ENCODE assay signal across 8 mouse cellular contexts in genomic region chr2:6100755-6101154, GRCm38 (mm10). TPM values are rescaled to one million over a fixed set of nuclear protein-coding genes. Genes with fewer than 3 reads are reported as not detected.
DNase-seq lines count a peak whose midpoint lies in the region; ATAC-seq and TF ChIP-seq lines count a peak whose summit lies in the region.

No protein-coding gene starts in this region.

- no peaks in the 10 kb centered on the region for H3K36me3 ChIP-seq in liver, embryonic 11.5 days (ENCODE audit: control insufficient read depth, insufficient read depth, low read length)
- H3K36me3 ChIP-seq in intestine, embryonic 15.5 days = peaks cover 4% of the 10 kb centered on the region; the same call in 1 of the 2 replicates
- H3K36me3 ChIP-seq in neural tube, embryonic 12.5 days = no peaks in the 10 kb centered on the region

- 28% methylated on average over 20 of the region's 20 CpGs for WGBS in liver, embryonic 11.5 days
- WGBS in intestine, embryonic 15.5 days = 44% methylated on average over 20 of the region's 20 CpGs
- WGBS in neural tube, embryonic 12.5 days = 45% methylated on average over 20 of the region's 20 CpGs

- no peak for DNase-seq in liver, embryonic 11.5 days (ENCODE audit: low spot score)
- DNase-seq in liver = no peak
- DNase-seq in thymus, postnatal 14 days = no peak
- DNase-seq in urinary bladder, postnatal 25 days (ENCODE audit: low spot score) = no peak
- no peak for DNase-seq in cerebellum, postnatal 10 days

- H3K9me3 ChIP-seq in liver, embryonic 11.5 days (ENCODE audit: control insufficient read depth, low read length) = no peaks in the 10 kb centered on the region
- no peaks in the 10 kb centered on the region for H3K9me3 ChIP-seq in intestine, embryonic 15.5 days
- no peaks in the 10 kb centered on the region for H3K9me3 ChIP-seq in neural tube, embryonic 12.5 days

- no peak for TF ChIP-seq CTCF in embryonic fibroblast, embryonic 13.5 days (IDR thresholded peaks at IDR 0.05; ENCODE audit: borderline replicate concordance, insufficient read depth, low read length)

- no peak for TF ChIP-seq POLR2A in embryonic fibroblast, embryonic 13.5 days (IDR thresholded peaks at IDR 0.05; ENCODE audit: low read depth, low read length)

- H3K27ac ChIP-seq in liver, embryonic 11.5 days (ENCODE audit: low read depth, low read length) = no peak overlapping the region
- no peak overlapping the region for H3K27ac ChIP-seq in embryonic fibroblast, embryonic 13.5 days (ENCODE audit: insufficient read depth, low read length)
- H3K27ac ChIP-seq in intestine, embryonic 15.5 days = no peak overlapping the region
- no peak overlapping the region for H3K27ac ChIP-seq in neural tube, embryonic 12.5 days

- H3K27me3 ChIP-seq in liver, embryonic 11.5 days (replicated peaks; ENCODE audit: control insufficient read depth, insufficient read depth, low read length) = peaks cover 48% of the 10 kb centered on the region
- no peaks in the 10 kb centered on the region; the same call in 1 of the 2 replicates for H3K27me3 ChIP-seq in intestine, embryonic 15.5 days (replicated peaks)
- peaks cover 24% of the 10 kb centered on the region for H3K27me3 ChIP-seq in neural tube, embryonic 12.5 days (replicated peaks)

- H3K4me1 ChIP-seq in liver, embryonic 11.5 days (replicated peaks; ENCODE audit: control insufficient read depth, insufficient read depth, low read length) = peaks cover 5% of the 10 kb centered on the region; the same call in 1 of the 2 replicates
- H3K4me1 ChIP-seq in embryonic fibroblast, embryonic 13.5 days (ENCODE audit: control insufficient read depth, insufficient read depth, low read length) = no peaks in the 10 kb centered on the region; the same call in 1 of the 2 replicates
- peaks cover 21% of the 10 kb centered on the region for H3K4me1 ChIP-seq in intestine, embryonic 15.5 days (replicated peaks)
- peaks cover 13% of the 10 kb centered on the region for H3K4me1 ChIP-seq in neural tube, embryonic 12.5 days

- ATAC-seq in liver, embryonic 11.5 days (replicated peaks; ENCODE audit: low FRiP score) = no peak; the same call in 1 of the 2 replicates
- ATAC-seq in intestine, embryonic 15.5 days = no peak
- ATAC-seq in neural tube, embryonic 12.5 days (ENCODE audit: low FRiP score, low read depth) = peak; percentile 27; the same call in 1 of the 2 replicates

- no peak overlapping the region for H3K9ac ChIP-seq in liver, embryonic 11.5 days (ENCODE audit: low read depth, low read length)
- H3K9ac ChIP-seq in intestine, embryonic 15.5 days = peak overlapping the region; percentile 43
- H3K9ac ChIP-seq in neural tube, embryonic 12.5 days = peak overlapping the region; percentile 56

- peak overlapping the region; percentile 73 for H3K4me2 ChIP-seq in liver, embryonic 11.5 days
- peak overlapping the region; percentile 87 for H3K4me2 ChIP-seq in intestine, embryonic 15.5 days (replicated peaks)
- peak overlapping the region; percentile 88 for H3K4me2 ChIP-seq in neural tube, embryonic 12.5 days (replicated peaks)

- H3K4me3 ChIP-seq in liver, embryonic 11.5 days (ENCODE audit: low read depth, low read length) = peak overlapping the region; percentile 50
- H3K4me3 ChIP-seq in embryonic fibroblast, embryonic 13.5 days (ENCODE audit: insufficient read depth, low read length) = 0 out of 2 replicates have a peak overlapping the region, but pooled peaks have one; percentile 10
- peak overlapping the region; percentile 40 for H3K4me3 ChIP-seq in intestine, embryonic 15.5 days (replicated peaks)
- peak overlapping the region; percentile 46 for H3K4me3 ChIP-seq in neural tube, embryonic 12.5 days

RNA-seq across cellular contexts. Expression of gene Proser2, which starts 29.3 kb away (rescaled TPM):
- polyA plus RNA-seq in liver, embryonic 11.5 days (2014; fragmentation: Nextera tagmentation; extraction: Ambion mirVana) = 8.9 and 10.3 TPM in 2 replicates
- polyA plus RNA-seq in embryonic fibroblast, embryonic 13.5 days (2011; ENCODE audit: insufficient read length, low read depth, missing spikeins) = 0.14 and 0.32 TPM in 2 replicates
- 27.3 and 27.7 TPM in 2 replicates for polyA plus RNA-seq in intestine, embryonic 15.5 days (2015; fragmentation: Nextera tagmentation; extraction: Ambion mirVana)
- 3.8 and 4.5 TPM in 2 replicates for polyA plus RNA-seq in neural tube, embryonic 12.5 days (2016; fragmentation: Nextera tagmentation; extraction: Ambion mirVana)
